Mouse (Mus musculus) embryonic fibroblast, embryonic 13.5 days (primary cell): ENCODE measurements around the gene Carns1.

Source experiments
- CTCF ChIP-seq: IDR thresholded peaks from 2 replicates; pipeline ENCODE4 v1.5.1; 2011; ENCODE audit warnings: mild to moderate bottlenecking, control low read depth, low read length, moderate library complexity, borderline replicate concordance; ENCODE audit not compliant: insufficient read depth
- POLR2A ChIP-seq: IDR thresholded peaks from 2 replicates; pipeline ENCODE4 v1.6.1; 2011; ENCODE audit warnings: low read depth, mild to moderate bottlenecking, control low read depth, low read length, moderate library complexity

- peak; percentile 66 for TF ChIP-seq POLR2A
- no peak for TF ChIP-seq CTCF
Observed at GRCm38 (mm10) chr19:4175368-4175947, at the start of gene Carns1.
